Mouse (Mus musculus) erythroblast, embryonic 14.5 days (primary cell): Measurements from ENCODE around the gene Lmod1.

Source experiments
- GATA1 ChIP-seq: IDR thresholded peaks from 2 replicates; pipeline ENCODE4 v1.6.1; 2012; ENCODE audit warnings: low read length, inconsistent platforms, mixed read lengths
- TAL1 ChIP-seq: IDR thresholded peaks from 3 replicates; pipeline ENCODE4 v1.6.1; 2012; ENCODE audit warnings: low read length, inconsistent platforms, mixed read lengths

GRCm38 (mm10) chr1:135311356-135311755 is 13.3 kb upstream of the Lmod1 start:
- TF ChIP-seq GATA1, result no peak
- no peak for TF ChIP-seq TAL1
